Mouse (Mus musculus) thymus, adult 2 months (tissue): ENCODE measurements around the gene Pdxk.

Experiments
- CTCF ChIP-seq: fragments of 200-500 bp; IDR thresholded peaks from 2 replicates; pipeline ENCODE4 v1.5.1; 2012; ENCODE audit warnings: mild to moderate bottlenecking, control low read depth, low read length, moderate library complexity, borderline replicate concordance; ENCODE audit not compliant: control insufficient read depth, poor library complexity, insufficient read depth; ENCODE audit errors: extremely low read depth
- POLR2A ChIP-seq: fragments of 200-500 bp; IDR thresholded peaks from 2 replicates; pipeline ENCODE4 v1.6.1; 2012; ENCODE audit warnings: mild to moderate bottlenecking, low read length, control low read depth, moderate library complexity; ENCODE audit not compliant: control insufficient read depth, poor library complexity, insufficient read depth; ENCODE audit errors: extremely low read depth

- no peak for TF ChIP-seq CTCF
- no peak for TF ChIP-seq POLR2A
Observed at GRCm38 (mm10) chr10:78462945-78463768, 1.6 kb downstream of the Pdxk start.
